Mouse (Mus musculus) bone marrow macrophage, adult 2 months (primary cell): ENCODE measurements around the gene Prg4. TPM values are rescaled to one million over a fixed set of nuclear protein-coding genes. Genes with fewer than 3 reads are reported as not detected.
A peak's percentile ranks its signal among the peaks of the same experiment; 100 is the strongest.

ENCODE experiments used
- H3K27ac ChIP-seq: 2 replicates; pipeline ENCODE4 v1.5.1; 2012; ENCODE audit warnings: low read depth, low read length; ENCODE audit not compliant: insufficient read depth
- H3K4me1 ChIP-seq: 2 replicates; pipeline ENCODE4 v1.6.1; 2012; ENCODE audit warnings: low read length; ENCODE audit not compliant: control insufficient read depth, insufficient read depth
- H3K4me3 ChIP-seq: 2 replicates; pipeline ENCODE4 v1.5.1; 2012; ENCODE audit warnings: mild to moderate bottlenecking, low read length, moderate library complexity; ENCODE audit not compliant: insufficient read depth
- CTCF ChIP-seq: IDR thresholded peaks from 2 replicates; pipeline ENCODE4 v1.5.1; 2012; ENCODE audit warnings: low read depth, mild to moderate bottlenecking, low read length, moderate library complexity
- POLR2A ChIP-seq: IDR thresholded peaks from 2 replicates; pipeline ENCODE4 v1.6.1; 2012; ENCODE audit warnings: mild to moderate bottlenecking, low read depth, low read length, borderline replicate concordance
- polyA plus RNA-seq: library from polyadenylated mRNA; stranded (reverse); fragments of >200 nt; gene quantifications from 2 replicates; pipeline ENCODE4 v1.2.4, GENCODE M21; 2012; ENCODE audit not compliant: missing spikeins, insufficient read depth, insufficient read length

Prg4 gene
- 0.67 and 1.7 TPM in 2 replicates for polyA plus RNA-seq

DNA sequence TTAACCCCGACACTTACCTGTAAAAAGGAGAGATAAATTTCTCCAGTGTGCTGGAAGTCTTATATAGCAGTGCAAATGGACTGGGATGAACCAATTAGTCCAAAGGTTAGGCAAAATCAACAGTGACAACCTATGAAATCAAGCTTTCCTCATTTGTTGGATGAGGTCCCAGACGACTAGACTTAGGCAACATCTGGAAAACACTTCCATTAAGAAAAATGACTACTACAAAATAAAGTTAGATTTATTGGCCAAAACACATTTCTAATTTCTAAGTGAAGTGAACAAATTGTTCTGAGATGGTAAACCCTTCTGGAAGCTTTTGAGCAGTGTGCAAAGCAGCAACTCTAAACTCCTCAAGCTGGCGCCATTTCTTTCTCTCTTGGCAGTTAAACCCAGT lies at the start of gene Prg4:
Gene Prg4 (minus strand): TSS at position 34 of the 400 bp plus-strand sequence.
- TF ChIP-seq POLR2A (no peak), CTCF (no peak)

DNA sequence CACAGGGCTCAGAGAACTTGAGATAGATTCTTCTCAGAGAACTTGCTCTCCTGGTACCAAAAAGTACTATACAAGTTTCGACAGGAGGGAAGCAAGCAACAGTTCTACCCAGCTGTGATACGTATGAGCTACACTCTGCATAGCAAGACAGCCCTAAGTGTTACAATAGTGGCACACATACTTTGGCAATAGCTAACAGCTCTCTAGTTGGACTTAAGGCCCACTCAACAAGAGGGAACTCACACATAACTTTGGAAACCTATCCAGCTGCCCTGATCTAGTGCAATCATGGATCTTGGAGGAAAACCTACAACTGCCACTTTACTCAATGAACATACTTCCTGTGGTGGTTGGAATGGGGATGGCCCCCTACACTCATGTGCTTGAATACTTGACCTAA lies 47.1 kb upstream of the Prg4 start:
- TF ChIP-seq POLR2A (no peak), CTCF (no peak)

More for the DNA sequence above, at the start of gene Prg4:
- Histone ChIP-seq H3K27ac (no peak within 1 kb of the TSS), H3K4me3 (no peak within 1 kb of the TSS), H3K4me1 (peaks cover 13% of the 10 kb centered on the region)

DNA sequence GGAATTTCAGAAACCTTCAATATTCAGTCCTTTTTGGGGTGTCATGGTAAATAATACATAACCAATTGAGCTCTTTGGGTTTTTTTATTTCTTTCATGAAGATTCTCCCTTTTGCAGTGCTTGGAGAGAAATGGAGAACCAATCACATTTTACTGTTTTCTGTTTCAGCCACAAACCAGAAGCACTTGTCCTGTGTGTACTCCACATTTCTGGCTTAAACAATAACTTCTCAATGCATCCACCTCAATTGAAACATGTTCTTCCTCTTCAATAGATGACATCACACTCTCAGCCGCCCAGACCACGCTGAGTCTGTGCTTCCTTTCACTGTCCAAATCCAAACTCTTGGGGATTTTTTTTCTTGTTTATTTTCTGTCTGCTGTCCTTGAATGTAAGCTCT lies 39.8 kb upstream of the Prg4 start:
- peaks cover 4% of the 10 kb centered on the region for H3K4me1 ChIP-seq
- no peak overlapping the region for H3K4me3 ChIP-seq
- TF ChIP-seq CTCF (no peak), POLR2A (no peak)
- H3K27ac ChIP-seq = no peak overlapping the region

More for the DNA sequence above, 47.1 kb upstream of the Prg4 start:
- H3K27ac ChIP-seq = no peak overlapping the region
- no peaks in the 10 kb centered on the region for H3K4me1 ChIP-seq
- H3K4me3 ChIP-seq = no peak overlapping the region

DNA sequence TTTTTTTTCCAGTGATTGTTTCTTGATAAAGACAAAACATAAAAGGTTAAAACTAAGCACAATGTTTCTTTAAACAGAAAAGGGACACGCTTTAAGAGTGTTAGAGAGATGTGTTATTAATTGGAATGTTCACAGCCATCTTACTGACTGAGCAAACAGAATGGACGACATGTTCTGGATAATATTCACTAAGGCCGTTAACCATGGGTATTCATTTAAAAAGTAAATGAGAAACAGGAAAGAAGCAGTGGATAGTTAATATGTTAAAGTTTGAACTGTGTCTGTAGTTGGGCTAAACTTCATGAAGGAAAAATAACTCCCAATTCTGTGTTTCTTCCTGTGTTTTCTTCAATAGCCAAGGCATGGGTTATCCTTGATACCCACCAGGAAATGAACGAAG lies 37.4 kb upstream of the Prg4 start:
- Histone ChIP-seq H3K4me1 (peaks cover 4% of the 10 kb centered on the region), H3K27ac (no peak overlapping the region), H3K4me3 (no peak overlapping the region)
- TF ChIP-seq POLR2A = no peak
- TF ChIP-seq CTCF = no peak

DNA sequence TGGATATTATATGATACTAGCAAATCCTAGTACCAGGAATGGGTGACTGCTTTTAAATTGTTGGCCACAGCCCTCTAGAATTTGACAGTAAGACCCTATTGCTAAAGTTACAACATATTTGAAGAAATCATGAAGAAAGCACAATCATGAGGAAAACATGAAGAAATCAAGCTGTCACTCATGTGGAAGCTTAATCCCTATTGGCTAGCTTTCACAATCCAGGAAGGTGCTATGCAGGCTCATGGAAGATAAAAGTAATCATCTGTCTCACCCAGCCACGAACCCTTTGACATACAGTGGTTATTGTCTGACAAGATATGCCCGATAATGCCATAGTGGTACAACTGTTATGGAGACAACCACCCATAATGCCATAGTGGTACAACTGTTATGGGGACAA lies 32.2 kb upstream of the Prg4 start:
- Histone ChIP-seq H3K4me3 (no peak overlapping the region), H3K4me1 (peaks cover 4% of the 10 kb centered on the region; the same call in 1 of the 2 replicates), H3K27ac (no peak overlapping the region)
- no peak for TF ChIP-seq POLR2A
- TF ChIP-seq CTCF = no peak

DNA sequence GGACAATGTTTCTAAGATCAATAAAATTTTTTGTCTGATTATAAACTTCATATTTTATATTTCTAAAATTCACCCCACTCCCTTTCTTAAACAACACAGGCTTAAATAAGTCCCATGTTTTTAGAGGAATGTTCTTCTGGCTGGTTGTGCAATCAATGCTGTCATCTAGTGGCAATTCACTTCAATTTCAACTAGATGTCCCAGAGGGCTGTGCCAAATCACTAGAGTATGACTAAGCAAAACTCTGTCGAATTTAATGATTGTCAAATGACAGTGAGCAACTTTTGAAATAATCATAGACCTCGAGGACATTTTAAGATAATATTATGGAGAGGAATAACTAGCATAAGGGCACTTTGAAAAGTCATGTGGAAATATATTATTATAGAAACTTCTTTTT lies 31.7 kb upstream of the Prg4 start:
- H3K4me3 ChIP-seq = no peak overlapping the region
- TF ChIP-seq CTCF = no peak
- TF ChIP-seq POLR2A = no peak
- peaks cover 2% of the 10 kb centered on the region; the same call in 1 of the 2 replicates for H3K4me1 ChIP-seq
- no peak overlapping the region for H3K27ac ChIP-seq

DNA sequence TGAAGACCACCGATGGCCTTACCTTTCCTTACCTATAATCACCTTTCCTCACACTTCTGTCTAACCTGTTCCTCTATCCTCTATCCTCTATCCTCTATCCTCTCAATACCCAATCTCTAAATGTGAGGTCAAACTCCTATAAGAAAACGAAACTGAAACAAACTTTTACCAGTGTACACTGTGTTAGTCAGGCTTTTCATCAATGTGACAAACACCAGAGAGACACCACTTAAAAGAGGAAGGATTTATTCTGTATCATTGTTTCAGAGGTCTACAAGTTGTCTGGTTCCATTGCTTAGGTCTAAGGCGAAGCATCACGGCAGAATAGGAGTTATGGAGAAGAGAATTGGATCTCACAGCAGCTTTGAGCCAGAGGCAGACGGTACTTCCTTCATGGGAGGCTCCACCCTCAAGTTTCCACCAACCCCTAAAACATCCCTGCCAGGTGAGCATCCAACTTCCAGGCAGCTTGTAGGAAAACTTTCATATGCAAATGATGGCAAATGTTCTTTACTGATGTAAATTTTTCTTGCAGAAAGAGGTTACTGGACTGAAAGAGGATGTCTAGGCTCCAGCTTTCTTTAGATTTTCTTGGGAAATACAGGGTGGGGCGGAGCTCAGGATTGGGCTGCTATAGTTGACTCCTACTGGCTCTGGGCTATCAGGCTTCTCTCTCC lies 30.8 kb upstream of the Prg4 start:
- H3K4me1 ChIP-seq = peaks cover 2% of the 10 kb centered on the region; the same call in 1 of the 2 replicates
- no peak overlapping the region for H3K27ac ChIP-seq
- H3K4me3 ChIP-seq = peak overlapping the region; percentile 51
- TF ChIP-seq POLR2A = no peak
- TF ChIP-seq CTCF = no peak

DNA sequence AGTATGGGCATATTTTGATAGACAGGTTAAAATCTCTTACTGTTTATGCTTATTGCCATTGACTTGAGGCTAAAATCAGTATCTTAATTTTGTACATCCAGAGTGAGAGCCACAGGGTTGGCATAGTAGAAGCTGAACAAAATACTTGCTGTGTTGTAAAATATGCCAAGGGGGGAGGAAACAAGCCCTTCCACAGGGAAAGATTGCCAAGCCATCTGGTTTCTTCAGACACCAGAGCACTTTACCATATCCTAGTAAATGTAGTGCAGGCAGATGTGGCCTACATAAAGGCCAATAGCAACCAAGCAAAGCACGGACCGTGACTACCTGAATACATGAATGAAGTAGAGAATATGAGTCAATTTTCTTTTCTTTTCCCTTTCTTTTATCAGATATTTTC lies 23.2 kb upstream of the Prg4 start:
- H3K27ac ChIP-seq = no peak overlapping the region
- H3K4me3 ChIP-seq = no peak overlapping the region
- peaks cover 5% of the 10 kb centered on the region; the same call in 1 of the 2 replicates for H3K4me1 ChIP-seq
- TF ChIP-seq CTCF (no peak), POLR2A (no peak)

DNA sequence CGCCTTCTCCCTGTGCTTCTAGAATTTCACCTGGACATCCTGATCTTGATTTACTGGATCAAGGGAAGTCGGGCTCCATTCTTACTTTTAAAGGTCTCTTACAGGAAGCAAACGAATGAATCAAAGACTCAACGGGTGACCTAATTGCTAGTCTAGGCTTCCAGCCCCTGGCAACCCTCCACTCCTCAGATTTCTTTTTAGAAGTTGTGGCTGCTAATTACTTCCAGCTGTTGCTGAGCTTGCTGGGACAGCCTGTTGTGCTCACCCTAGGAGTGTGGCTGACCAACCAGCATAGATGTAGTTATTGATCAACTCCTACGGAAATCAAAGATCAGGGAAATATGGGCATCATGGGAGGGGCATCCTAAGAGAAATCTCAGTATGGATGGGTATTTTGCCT lies 14.7 kb upstream of the Prg4 start:
- Histone ChIP-seq H3K27ac (no peak overlapping the region), H3K4me1 (no peaks in the 10 kb centered on the region), H3K4me3 (no peak overlapping the region)
- TF ChIP-seq POLR2A (no peak), CTCF (no peak)

DNA sequence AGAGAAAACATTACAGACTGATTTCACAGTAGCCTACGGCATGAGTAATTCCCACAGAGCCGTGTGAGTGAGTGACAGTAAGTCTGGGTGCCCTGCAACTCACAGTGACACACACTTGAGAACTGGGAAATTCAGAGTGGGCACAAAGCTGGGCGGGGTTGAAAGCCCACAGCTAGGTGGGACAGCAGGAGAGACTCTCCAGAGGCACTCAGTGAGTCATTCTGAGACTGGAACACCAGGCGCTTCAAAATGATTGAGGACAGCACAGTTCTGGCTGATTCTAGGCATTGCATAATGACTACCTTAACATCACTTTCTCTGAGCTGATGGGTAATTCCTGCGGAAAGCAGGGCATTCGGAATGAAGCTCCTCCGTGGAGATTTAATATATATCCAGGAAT lies 6.6 kb upstream of the Prg4 start:
- peaks cover 16% of the 10 kb centered on the region for H3K4me1 ChIP-seq
- TF ChIP-seq CTCF (no peak), POLR2A (no peak)
- H3K4me3 ChIP-seq = no peak overlapping the region
- H3K27ac ChIP-seq = no peak overlapping the region

DNA sequence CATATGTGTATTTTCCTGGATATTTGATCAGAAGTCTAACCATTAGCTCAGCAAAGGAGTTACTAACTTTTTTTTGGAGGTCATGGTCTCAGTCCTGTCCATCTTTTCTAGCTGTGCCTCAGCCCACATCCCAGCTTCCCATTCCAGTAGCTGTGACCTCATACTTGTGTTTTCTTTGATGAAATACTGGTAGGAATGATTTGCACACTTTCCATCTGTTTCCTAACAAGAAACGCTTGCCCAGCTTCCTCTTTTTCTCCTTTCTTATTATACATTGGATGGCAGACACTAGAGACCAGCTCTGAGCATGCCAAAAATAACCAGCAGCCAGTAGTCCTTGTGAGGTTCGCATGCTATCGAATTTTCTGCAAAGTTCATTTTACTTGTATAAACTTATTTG lies 4.0 kb upstream of the Prg4 start:
- H3K27ac ChIP-seq = peak overlapping the region; percentile 10; the same call in 1 of the 2 replicates
- no peak overlapping the region for H3K4me3 ChIP-seq
- H3K4me1 ChIP-seq = peaks cover 16% of the 10 kb centered on the region
- TF ChIP-seq POLR2A = no peak
- TF ChIP-seq CTCF = no peak

DNA sequence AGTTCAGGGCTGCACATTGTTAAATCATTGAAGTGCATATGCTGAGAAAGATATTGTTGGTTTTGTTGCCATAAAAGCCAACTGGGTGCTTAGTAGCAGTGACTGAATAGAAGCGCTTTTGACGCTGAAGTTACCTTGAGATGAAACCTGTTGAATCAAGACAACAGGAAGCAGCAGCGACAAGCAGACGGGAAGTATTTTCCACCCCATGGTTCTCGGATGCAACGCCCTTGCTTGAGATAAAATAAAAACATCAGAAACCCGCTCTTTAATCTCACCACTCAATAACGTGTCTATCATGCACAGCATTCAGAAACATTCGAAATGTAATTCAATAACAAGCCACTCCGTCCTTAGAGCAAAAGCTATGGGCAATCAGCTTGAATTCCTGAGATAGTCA lies 601 bp downstream of the Prg4 start:
- no peak for TF ChIP-seq POLR2A
- TF ChIP-seq CTCF = no peak
- no peak overlapping the region for H3K27ac ChIP-seq
- peaks cover 9% of the 10 kb centered on the region for H3K4me1 ChIP-seq

More for the DNA sequence above, 601 bp downstream of the Prg4 start:
- H3K4me3 ChIP-seq = no peak overlapping the region
